Mouse (Mus musculus): ENCODE measurements around the gene Klri2.

GRCm38 (mm10) chr6:129746151-129746550 is 5.9 kb upstream of the Klri2 start:
- no peak for TF ChIP-seq MYC (IDR thresholded peaks at IDR 0.05; ENCODE audit: low read depth, low read length)
- TF ChIP-seq CTCF (conservative IDR thresholded peaks at IDR 0.05 in 1 of 2, IDR thresholded peaks at IDR 0.05 in 1 of 2; ENCODE audit: low read depth in 2 of 2, low read length in 2 of 2), result peak in 1 of 2 experiments; percentile 46; a peak in 2 of 4 replicates
- TF ChIP-seq MAX (IDR thresholded peaks at IDR 0.05; ENCODE audit: low read length), result no peak
- TF ChIP-seq MXI1 (IDR thresholded peaks at IDR 0.05; ENCODE audit: low read depth, low read length), result no peak
- no peak for TF ChIP-seq ETS1 (conservative IDR thresholded peaks at IDR 0.05; ENCODE audit: low read depth, low read length)
- no peak for TF ChIP-seq ZNF384 (IDR thresholded peaks at IDR 0.05; ENCODE audit: low read depth, low read length)
- no peak for TF ChIP-seq POLR2A (IDR thresholded peaks at IDR 0.05; ENCODE audit: low read depth, low read length)
- no peak for TF ChIP-seq POLR2AphosphoS2 (IDR thresholded peaks at IDR 0.05; ENCODE audit: low read depth, low read length)
- TF ChIP-seq HCFC1 (IDR thresholded peaks at IDR 0.05; ENCODE audit: low read depth, low read length), result no peak
- no peak for TF ChIP-seq USF2 (conservative IDR thresholded peaks at IDR 0.05; ENCODE audit: low read depth, low read length)
- no peak for TF ChIP-seq EP300 (IDR thresholded peaks at IDR 0.05; ENCODE audit: low read length)
- TF ChIP-seq NELFE (IDR thresholded peaks at IDR 0.05; ENCODE audit: low read depth, low read length), result no peak

Measured in CH12.LX (cell line).